Mouse (Mus musculus): ENCODE results near the gene Syt3.

Gene Syt3

DNA sequence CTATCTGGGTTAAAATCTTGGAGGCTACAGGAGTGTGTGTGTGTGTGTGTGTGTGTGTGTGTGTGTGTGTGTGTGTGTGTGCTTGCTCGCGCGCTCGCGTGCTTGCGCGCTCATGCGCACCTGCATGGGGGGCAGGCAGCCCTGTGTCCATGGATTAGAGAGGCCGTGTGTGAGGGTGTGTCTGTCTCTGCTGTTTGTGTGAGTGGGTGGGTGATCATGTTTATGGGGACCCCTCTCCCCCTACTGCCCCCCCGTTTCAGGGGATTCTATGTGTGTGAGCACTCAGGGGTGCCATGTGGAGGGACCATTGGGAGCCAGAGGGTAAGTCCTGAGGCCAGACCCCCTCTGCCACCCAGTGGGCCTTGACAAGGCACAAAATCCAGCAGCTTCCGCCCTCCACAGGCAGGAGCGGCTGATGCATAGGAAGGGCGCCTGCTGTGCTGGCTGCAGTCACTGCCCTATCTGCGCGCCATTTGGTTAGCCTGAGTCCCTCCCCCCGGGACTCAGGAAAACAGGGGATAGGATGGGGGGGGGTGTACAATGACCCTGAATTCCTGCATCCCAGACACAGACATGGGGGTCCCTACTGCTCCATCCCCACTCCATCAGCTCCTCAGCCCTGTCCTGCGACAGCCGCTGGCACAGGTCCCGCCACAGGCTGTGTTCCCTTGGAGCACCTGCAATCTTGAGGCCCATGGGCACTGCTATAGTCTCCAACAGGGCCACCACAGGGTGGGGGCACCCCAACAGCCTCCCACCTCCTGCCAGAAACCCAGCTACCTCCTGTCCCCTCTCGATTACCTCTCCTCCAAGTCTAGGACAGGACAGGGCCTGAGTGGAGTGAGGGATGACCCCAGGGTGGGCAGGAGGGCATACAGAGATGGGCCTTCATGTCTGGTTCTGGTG is 59.6 kb downstream of the Syt3 start:
- no peak for DNase-seq (ENCODE audit: low read depth, low spot score)

DNA sequence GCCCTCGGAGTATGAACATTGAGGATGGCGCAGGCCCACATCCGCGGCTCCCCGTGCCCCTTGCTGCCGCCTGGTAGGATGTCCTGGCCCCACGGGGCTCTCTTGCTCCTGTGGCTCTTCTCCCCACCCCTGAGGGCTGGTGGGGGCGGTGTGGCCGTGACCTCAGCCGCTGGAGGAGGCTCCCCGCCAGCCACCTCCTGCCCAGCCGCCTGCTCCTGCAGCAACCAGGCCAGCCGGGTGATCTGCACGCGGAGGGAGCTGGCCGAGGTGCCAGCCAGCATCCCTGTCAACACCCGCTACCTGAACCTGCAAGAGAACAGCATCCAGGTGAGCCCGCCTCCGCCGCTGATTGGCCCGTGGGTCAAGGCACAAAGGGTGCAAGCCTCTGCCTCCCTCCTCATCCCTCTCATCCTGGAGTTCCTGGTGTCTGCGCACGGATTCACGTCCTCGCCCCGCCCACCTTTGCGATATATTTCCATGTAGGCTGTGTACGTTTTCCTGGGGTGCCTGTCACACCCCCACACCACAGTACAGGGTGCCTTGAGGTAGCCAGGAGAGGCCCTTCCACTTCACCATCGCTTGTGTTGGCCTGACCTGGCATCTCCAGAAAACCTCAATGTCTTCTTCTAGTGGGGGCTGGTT is 61.1 kb downstream of the Syt3 start:
- DNase-seq (ENCODE audit: low read depth, low spot score), result no peak

DNA sequence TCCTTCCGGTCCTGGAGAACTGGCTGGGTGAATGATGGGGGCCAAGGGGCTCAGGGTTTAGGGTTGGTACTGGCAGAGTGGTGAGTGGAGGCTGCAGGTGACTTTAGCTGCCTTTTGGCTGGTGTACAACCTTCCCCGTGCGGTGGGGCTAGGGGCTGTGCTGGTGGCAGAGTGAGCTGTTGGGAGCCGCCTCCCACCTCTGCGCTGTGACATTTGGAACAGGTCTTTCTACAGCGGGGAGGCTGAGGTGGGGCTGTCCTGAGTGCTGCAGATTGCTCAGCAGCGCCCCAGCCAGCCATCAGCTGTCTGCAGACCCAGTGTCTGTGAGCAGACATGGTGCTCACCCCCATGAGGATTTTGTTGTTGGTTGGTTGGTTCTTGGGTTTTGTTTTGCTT is 61.6 kb downstream of the Syt3 start:
- DNase-seq (ENCODE audit: low read depth, low spot score), result no peak

DNA sequence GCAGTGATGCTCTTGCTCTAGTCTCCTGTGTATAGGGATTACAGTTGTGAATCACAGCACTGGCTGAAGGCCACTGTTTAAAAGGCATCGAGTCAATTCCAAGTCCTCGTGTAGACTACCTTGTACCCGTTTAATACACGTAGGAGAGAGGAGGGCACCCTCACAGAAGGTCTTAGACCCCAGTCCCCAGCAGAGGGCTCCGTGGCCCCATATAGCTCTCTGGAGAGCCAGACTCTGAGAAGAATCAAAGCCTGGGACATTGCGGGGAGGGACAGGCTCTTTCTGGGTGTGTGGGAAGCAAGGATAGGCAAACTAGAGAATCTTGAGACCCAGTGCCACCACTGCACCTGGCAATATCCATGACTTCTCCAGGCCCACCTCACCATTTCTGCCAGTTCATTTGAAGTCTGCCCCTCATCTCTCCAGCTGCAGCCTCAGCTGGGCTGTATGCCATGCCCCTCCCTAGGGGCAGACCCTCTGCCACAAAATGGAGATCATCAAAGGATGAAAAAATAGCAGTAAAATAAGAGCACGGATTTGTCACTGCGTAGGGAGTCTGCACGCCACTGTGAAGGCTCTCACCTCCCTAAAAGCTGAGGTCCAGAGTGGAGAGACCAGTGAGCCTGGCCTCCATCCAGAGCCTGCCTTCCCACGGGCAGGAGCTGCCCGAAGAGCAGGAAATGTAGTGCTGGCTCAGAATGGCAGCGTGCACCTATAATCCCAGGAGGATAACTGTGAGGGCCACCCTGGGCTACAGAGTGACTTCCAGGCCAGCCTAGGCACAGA is 62.4 kb downstream of the Syt3 start:
- no peak for DNase-seq (ENCODE audit: low read depth, low spot score)

All from c-Kit-negative CD71-positive TER-119-positive erythroid progenitor cells, embryonic 14.5 days (primary cell).